Mouse (Mus musculus) embryo, embryonic 10.5 days (tissue): ENCODE data around the gene Gm3727.
"Not testable (repeated sequence)": the region's sequence is repeated elsewhere in the genome, so short reads cannot be mapped to it uniquely, and the experiment has no call there.

Experiments used
- DNase-seq: peaks from one replicate; pipeline ENCODE4 v3.0.0-alpha.2; 2015; ENCODE audit warnings: low spot score

Gm3727 gene

DNA sequence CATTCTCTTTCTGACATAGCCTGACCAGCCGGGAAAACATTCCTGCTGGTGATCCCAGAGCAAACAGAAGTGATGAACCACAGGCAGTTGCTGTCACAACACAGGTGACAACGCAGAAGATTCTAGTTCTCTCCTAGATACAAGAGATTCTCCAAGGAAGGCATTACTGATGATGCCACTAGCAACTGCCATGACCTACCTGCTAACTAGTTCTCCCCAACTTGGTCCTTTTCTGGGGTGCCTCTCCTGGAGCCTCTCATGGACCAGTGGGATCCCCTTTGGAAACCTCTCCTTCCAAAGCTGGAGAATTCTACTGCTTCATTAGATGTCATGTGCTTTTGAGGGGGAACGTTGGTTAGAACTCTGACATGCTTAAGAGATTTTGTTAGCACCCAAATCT lies at the start of gene Gm3727:
Gene Gm3727 (minus strand): TSS at position 101 of the 400 bp plus-strand sequence.
- not testable (repeated sequence) for DNase-seq

DNA sequence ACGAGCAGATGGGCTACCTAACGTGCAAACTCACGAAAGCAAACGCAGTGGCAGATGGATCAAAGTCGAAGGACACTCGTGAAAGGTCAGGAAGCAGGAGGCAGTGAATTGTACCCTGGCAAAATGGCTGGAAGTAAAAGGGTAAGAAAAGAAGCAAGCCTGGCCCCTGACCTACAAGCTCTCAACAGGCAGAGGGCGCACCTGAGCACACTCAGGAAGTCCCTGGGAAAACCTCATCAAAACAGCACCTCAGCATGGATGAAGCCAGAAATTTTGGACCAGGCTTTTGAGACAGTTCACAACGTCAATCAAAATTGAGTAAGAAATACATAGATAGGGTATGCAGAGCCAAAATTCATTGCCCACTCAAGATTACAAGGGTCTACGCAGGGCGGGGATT lies 21.0 kb downstream of the Gm3727 start:
- DNase-seq = peak; percentile 59
